Mouse (Mus musculus): ENCODE measurements around the gene Ncf2.

DNA sequence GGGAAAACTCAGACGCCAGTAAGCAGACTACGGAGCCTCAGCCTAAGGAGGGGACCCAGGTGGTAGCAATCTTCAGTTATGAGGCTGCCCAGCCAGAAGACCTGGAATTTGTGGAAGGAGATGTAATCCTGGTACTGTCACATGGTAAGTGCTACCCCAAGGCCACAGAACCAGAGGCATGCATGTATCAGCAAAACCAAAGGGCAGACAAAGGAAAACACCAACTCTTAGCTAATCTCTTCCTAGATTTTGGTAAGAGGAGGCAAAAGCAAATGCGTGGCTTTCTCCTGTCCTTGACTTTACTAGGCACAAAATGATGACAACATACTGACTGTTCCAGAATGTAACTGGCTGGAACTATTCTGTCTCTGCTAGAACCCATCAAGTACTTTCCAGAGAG is 35.1 kb downstream of the Ncf2 start:
- TF ChIP-seq MAFK (IDR thresholded peaks at IDR 0.05; ENCODE audit: insufficient read depth, low read depth, low read length) (no peak), CHD2 (IDR thresholded peaks at IDR 0.05; ENCODE audit: low read depth, low read length) (no peak), ZNF384 (IDR thresholded peaks at IDR 0.05; ENCODE audit: low read depth, low read length) (no peak)

All from ES-E14 (cell line).